Mouse (Mus musculus) layer of hippocampus, postnatal 36 days (tissue): ENCODE results near the gene Agap3. TPM values are rescaled to one million over a fixed set of nuclear protein-coding genes. Genes with fewer than 3 reads are reported as not detected.

Experiments used
- DNase-seq, 2 experiments: peaks; one replicate each; pipeline ENCODE4 v3.0.0; 2022
- total RNA-seq, 2 experiments: library from RNA; stranded (reverse); gene quantifications; 2 replicates each; pipeline ENCODE4 v1.2.3; 2021

Agap3 gene
- total RNA-seq, 2 experiments from 2014 or later: 635 to 641 TPM

- DNase-seq: no peak
Observed at GRCm38 (mm10) chr5:24475476-24476241, 23.7 kb downstream of the Agap3 start.

- no peak for DNase-seq
Observed at GRCm38 (mm10) chr5:24477909-24478308, 25.9 kb downstream of the Agap3 start.

GRCm38 (mm10) chr5:24481647-24482046 lies 29.7 kb downstream of the Agap3 start:
- DNase-seq: peak; percentile 55 to 60

GRCm38 (mm10) chr5:24482247-24483079 lies 30.5 kb downstream of the Agap3 start:
- no peak for DNase-seq

- DNase-seq: peak in 1 of 2 experiments; percentile 46
Observed at GRCm38 (mm10) chr5:24483326-24483725, 31.3 kb downstream of the Agap3 start.

- DNase-seq: no peak
Observed at GRCm38 (mm10) chr5:24484963-24485362, 33.0 kb downstream of the Agap3 start.

- peak; percentile 82 to 84 for DNase-seq
Observed at GRCm38 (mm10) chr5:24486097-24486496, 34.1 kb downstream of the Agap3 start.

GRCm38 (mm10) chr5:24486738-24487137 lies 34.8 kb downstream of the Agap3 start:
- DNase-seq: no peak

GRCm38 (mm10) chr5:24490413-24490920 lies 38.5 kb downstream of the Agap3 start:
- no peak for DNase-seq

- no peak for DNase-seq
Observed at GRCm38 (mm10) chr5:24492546-24493285, 40.7 kb downstream of the Agap3 start.

- no peak for DNase-seq
Observed at GRCm38 (mm10) chr5:24495019-24495418, 43.0 kb downstream of the Agap3 start.

- no peak for DNase-seq
Observed at GRCm38 (mm10) chr5:24496756-24497155, 44.8 kb downstream of the Agap3 start.

GRCm38 (mm10) chr5:24497526-24497925 lies 45.5 kb downstream of the Agap3 start:
- DNase-seq: no peak

GRCm38 (mm10) chr5:24499113-24499512 lies 47.1 kb downstream of the Agap3 start:
- no peak for DNase-seq

GRCm38 (mm10) chr5:24500851-24501250 lies 48.9 kb downstream of the Agap3 start:
- no peak for DNase-seq

- no peak for DNase-seq
Observed at GRCm38 (mm10) chr5:24502786-24503185, 50.8 kb downstream of the Agap3 start.

- DNase-seq: no peak
Observed at GRCm38 (mm10) chr5:24505513-24505912, 53.5 kb downstream of the Agap3 start.

GRCm38 (mm10) chr5:24508406-24508805 lies 56.4 kb downstream of the Agap3 start:
- no peak for DNase-seq

- DNase-seq: no peak
Observed at GRCm38 (mm10) chr5:24510635-24511034, 58.7 kb downstream of the Agap3 start.

- no peak for DNase-seq
Observed at GRCm38 (mm10) chr5:24512271-24512670, 60.3 kb downstream of the Agap3 start.

- no peak for DNase-seq
Observed at GRCm38 (mm10) chr5:24521366-24521765, 69.4 kb downstream of the Agap3 start.

GRCm38 (mm10) chr5:24523806-24524205 lies 71.8 kb downstream of the Agap3 start:
- DNase-seq: no peak

- no peak for DNase-seq
Observed at GRCm38 (mm10) chr5:24524522-24524921, 72.5 kb downstream of the Agap3 start.
